Mouse (Mus musculus) forebrain, embryonic 11.5 days (tissue): ENCODE results near the gene Lin28b. TPM values are rescaled to one million over a fixed set of nuclear protein-coding genes. Genes with fewer than 3 reads are reported as not detected.

Source experiments
- ATAC-seq: fragments of 200-750 bp; cut with Nextera tagmentation; replicated peaks from 2 replicates; pipeline ENCODE4 v1.8.0; 2017; ENCODE audit warnings: moderate TSS enrichment; ENCODE audit not compliant: low FRiP score
- DNase-seq: peaks from one replicate; pipeline ENCODE4 v3.0.0-alpha.2; 2017; ENCODE audit warnings: low spot score
- H3K27ac ChIP-seq: fragments of 300-500 bp; sonication (generic); 2 replicates; pipeline ENCODE4 v1.5.1; 2014; ENCODE audit warnings: low read depth, low read length
- H3K27me3 ChIP-seq: fragments of 300-500 bp; sonication (generic); 2 replicates; pipeline ENCODE4 v1.6.1; 2014; ENCODE audit warnings: mild to moderate bottlenecking, low read length, mixed read lengths; ENCODE audit not compliant: control insufficient read depth, insufficient read depth
- H3K36me3 ChIP-seq: fragments of 300-500 bp; sonication (generic); 2 replicates; pipeline ENCODE4 v1.6.1; 2014; ENCODE audit warnings: mild to moderate bottlenecking, low read length, moderate library complexity, mixed read lengths; ENCODE audit not compliant: control insufficient read depth, insufficient read depth
- H3K4me1 ChIP-seq: fragments of 300-500 bp; sonication (generic); replicated peaks from 2 replicates; pipeline ENCODE4 v1.6.1; 2014; ENCODE audit warnings: low read length, mixed read lengths; ENCODE audit not compliant: control insufficient read depth, insufficient read depth
- H3K4me2 ChIP-seq: fragments of 300-500 bp; sonication (generic); 2 replicates; pipeline ENCODE4 v1.6.1; 2014; ENCODE audit warnings: low read depth, mild to moderate bottlenecking, low read length, moderate library complexity, mixed read lengths; ENCODE audit not compliant: severe bottlenecking
- H3K4me3 ChIP-seq: fragments of 300-500 bp; sonication (generic); 2 replicates; pipeline ENCODE4 v1.5.1; 2014; ENCODE audit warnings: low read depth, low read length
- H3K9ac ChIP-seq: fragments of 300-500 bp; sonication (generic); 2 replicates; pipeline ENCODE4 v1.6.1; 2014; ENCODE audit warnings: low read length
- H3K9me3 ChIP-seq: fragments of 300-500 bp; sonication (generic); 2 replicates; pipeline ENCODE4 v1.6.1; 2016; ENCODE audit warnings: low read length, mixed read lengths; ENCODE audit not compliant: control insufficient read depth
- WGBS: fragments of 180-500 bp; shearing (Covaris S2); extraction: QIAGEN DNeasy Blood & Tissue Kit; methylation state at CpG from one replicate; pipeline ENCODE4 v1.1.7; 2014; 5-methylcytosine and 5-hydroxymethylcytosine counted together
- polyA plus RNA-seq: library from polyadenylated mRNA; unstranded; fragments of >200 nt; fragmentation: Nextera tagmentation; extraction: Ambion mirVana; gene quantifications from 2 replicates; pipeline ENCODE4 v1.2.1, GENCODE M21; 2014

The Lin28b gene
- polyA plus RNA-seq, 1 experiment from 2014 or later, result 27.6 TPM

- DNase-seq, result no peak
- H3K9ac ChIP-seq, result no peak overlapping the region
- 90% methylated on average over 1 of the region's 1 CpGs for WGBS
- H3K36me3 ChIP-seq, result no peaks in the 10 kb centered on the region
- no peaks in the 10 kb centered on the region for H3K27me3 ChIP-seq
- no peaks in the 10 kb centered on the region for H3K9me3 ChIP-seq
- ATAC-seq, result no peak
- no peak overlapping the region for H3K4me2 ChIP-seq
- no peak overlapping the region for H3K4me3 ChIP-seq
- no peaks in the 10 kb centered on the region for H3K4me1 ChIP-seq
- H3K27ac ChIP-seq, result no peak overlapping the region
These were observed 88.0 kb downstream of the Lin28b start for GRCm38 (mm10) chr10:45398211-45398610.

GRCm38 (mm10) chr10:45382637-45382958 lies 103.6 kb downstream of the Lin28b start:
- WGBS, result 54% methylated on average over 3 of the region's 3 CpGs
- Histone ChIP-seq H3K4me2 (no peak overlapping the region), H3K27ac (no peak overlapping the region), H3K4me3 (no peak overlapping the region), H3K9me3 (no peaks in the 10 kb centered on the region), H3K4me1 (no peaks in the 10 kb centered on the region), H3K36me3 (peaks cover 2% of the 10 kb centered on the region; the same call in 1 of the 2 replicates), H3K27me3 (no peaks in the 10 kb centered on the region), H3K9ac (no peak overlapping the region)
- ATAC-seq (no peak; the same call in 1 of the 2 replicates), DNase-seq (no peak)

DNA sequence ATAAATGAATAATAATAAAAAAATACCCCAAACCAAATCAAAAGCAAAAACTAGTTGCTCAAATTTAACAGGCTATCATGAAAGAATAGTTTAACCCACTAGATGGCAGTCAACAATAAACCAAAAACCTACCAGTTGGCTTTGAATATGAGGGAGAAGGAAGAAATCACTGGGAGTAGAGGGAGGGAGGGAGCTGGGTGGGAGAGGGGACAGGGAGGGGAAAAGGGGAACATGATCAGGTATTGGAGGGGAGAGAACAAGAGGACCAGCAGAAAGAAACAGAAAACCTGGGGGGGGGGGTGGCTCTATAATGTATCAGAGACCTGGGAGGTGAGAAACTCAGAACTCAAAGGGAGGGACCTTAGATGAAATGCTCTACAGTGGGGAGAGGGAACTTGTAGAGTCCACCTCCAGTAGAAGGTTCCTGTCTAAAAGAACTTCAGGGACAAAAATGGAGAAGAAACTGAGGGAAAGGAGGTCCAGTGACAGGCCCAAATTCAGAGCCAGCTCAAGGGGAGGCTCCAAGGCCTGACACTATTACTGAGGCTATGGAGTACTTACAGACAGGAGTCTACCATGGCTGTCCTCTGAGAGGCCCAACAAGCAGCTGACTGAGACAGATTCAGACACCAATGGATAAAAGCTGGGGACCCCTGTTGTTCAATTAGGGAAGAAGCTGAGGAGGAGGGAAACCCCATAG lies 104.1 kb downstream of the Lin28b start:
- DNase-seq, result no peak
- no peak overlapping the region for H3K27ac ChIP-seq
- no peak overlapping the region for H3K9ac ChIP-seq
- ATAC-seq, result no peak
- peaks cover 2% of the 10 kb centered on the region; the same call in 1 of the 2 replicates for H3K36me3 ChIP-seq
- H3K9me3 ChIP-seq, result no peaks in the 10 kb centered on the region
- H3K4me1 ChIP-seq, result no peaks in the 10 kb centered on the region
- no peaks in the 10 kb centered on the region for H3K27me3 ChIP-seq
- H3K4me2 ChIP-seq, result no peak overlapping the region
- no peak overlapping the region for H3K4me3 ChIP-seq

- ATAC-seq, result no peak
- Histone ChIP-seq H3K9me3 (no peaks in the 10 kb centered on the region), H3K4me2 (no peak overlapping the region), H3K27me3 (no peaks in the 10 kb centered on the region), H3K36me3 (peaks cover 2% of the 10 kb centered on the region; the same call in 1 of the 2 replicates), H3K27ac (no peak overlapping the region), H3K9ac (no peak overlapping the region), H3K4me1 (no peaks in the 10 kb centered on the region), H3K4me3 (no peak overlapping the region)
- WGBS, result 93% methylated on average over 3 of the region's 3 CpGs
- DNase-seq, result no peak
These were observed 107.9 kb downstream of the Lin28b start for GRCm38 (mm10) chr10:45378269-45378668.

DNA sequence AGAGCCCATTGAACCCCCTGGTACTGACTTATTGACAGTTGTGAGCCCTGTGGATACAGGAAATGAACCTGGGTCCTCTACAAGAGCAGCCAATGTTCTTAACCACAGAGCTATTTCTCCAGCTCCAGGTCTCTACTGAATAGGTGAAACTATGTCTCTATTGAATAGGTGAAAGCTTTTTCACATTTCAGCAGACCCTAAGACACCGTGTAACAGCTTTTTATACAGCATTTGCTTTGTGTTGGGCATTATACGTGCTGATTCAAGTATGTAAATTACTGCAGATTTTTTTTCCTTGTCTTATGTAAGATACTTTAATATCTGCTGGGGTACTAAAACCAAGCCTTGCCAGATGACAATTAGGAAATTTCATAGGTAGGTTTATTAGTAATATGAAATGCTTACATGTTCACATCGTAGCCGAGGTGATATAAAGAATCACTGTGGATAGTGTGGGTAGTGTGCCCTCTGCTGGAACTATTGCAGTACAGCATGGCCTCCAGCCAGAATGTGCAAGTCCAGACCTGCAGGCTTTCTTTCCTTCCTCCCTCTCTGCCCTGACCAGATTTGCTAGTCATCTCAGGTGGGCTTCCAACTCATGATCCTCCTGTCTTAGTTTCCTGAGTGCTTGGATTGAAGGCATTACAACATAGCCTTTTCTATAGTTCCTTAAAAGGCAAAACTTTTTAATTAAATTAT lies 113.1 kb downstream of the Lin28b start:
- DNase-seq (peak; percentile 79), ATAC-seq (peak; percentile 65)
- Histone ChIP-seq H3K36me3 (no peaks in the 10 kb centered on the region), H3K9ac (no peak overlapping the region), H3K27me3 (no peaks in the 10 kb centered on the region), H3K4me2 (no peak overlapping the region), H3K9me3 (no peaks in the 10 kb centered on the region), H3K27ac (no peak overlapping the region), H3K4me1 (no peaks in the 10 kb centered on the region), H3K4me3 (no peak overlapping the region)
- WGBS, result 78% methylated on average over 4 of the region's 4 CpGs

GRCm38 (mm10) chr10:45370545-45370944 lies 115.7 kb downstream of the Lin28b start:
- Histone ChIP-seq H3K36me3 (no peaks in the 10 kb centered on the region), H3K27ac (no peak overlapping the region), H3K4me3 (no peak overlapping the region), H3K4me1 (no peaks in the 10 kb centered on the region), H3K4me2 (no peak overlapping the region), H3K9me3 (no peaks in the 10 kb centered on the region), H3K9ac (no peak overlapping the region), H3K27me3 (no peaks in the 10 kb centered on the region)
- no peak for ATAC-seq
- DNase-seq, result no peak
- 82% methylated on average over 2 of the region's 2 CpGs for WGBS

DNA sequence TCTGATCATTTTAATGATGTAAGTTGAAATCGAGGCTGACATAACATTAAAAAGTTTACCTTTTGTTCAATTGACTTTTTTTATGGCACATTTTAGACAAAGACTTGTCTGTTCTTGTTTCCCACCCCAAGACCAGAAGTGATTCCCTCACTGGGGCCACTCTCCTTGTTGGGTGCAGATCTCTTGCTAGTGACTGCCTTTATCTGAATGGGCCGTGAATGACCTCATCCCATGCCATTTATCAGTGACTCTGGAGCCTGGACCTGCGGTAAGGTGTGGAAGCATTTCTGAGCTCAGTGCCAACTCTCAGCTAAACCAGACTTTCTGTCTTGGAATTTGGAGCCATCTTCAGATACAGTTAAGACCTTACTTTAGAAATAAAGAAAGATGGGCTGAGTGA lies 116.6 kb downstream of the Lin28b start:
- ATAC-seq (no peak), DNase-seq (no peak)
- Histone ChIP-seq H3K27ac (no peak overlapping the region), H3K27me3 (no peaks in the 10 kb centered on the region), H3K36me3 (no peaks in the 10 kb centered on the region), H3K4me2 (no peak overlapping the region), H3K4me3 (no peak overlapping the region), H3K4me1 (no peaks in the 10 kb centered on the region), H3K9ac (no peak overlapping the region), H3K9me3 (no peaks in the 10 kb centered on the region)
- WGBS, result 90% methylated on average over 3 of the region's 3 CpGs

- Histone ChIP-seq H3K27me3 (no peaks in the 10 kb centered on the region), H3K4me2 (no peak overlapping the region), H3K36me3 (no peaks in the 10 kb centered on the region), H3K27ac (no peak overlapping the region), H3K4me3 (no peak overlapping the region), H3K9me3 (no peaks in the 10 kb centered on the region), H3K9ac (no peak overlapping the region), H3K4me1 (no peaks in the 10 kb centered on the region)
- 91% methylated on average over 17 of the region's 17 CpGs for WGBS
- no peak for DNase-seq
- ATAC-seq, result no peak
These were observed 119.0 kb downstream of the Lin28b start for GRCm38 (mm10) chr10:45366987-45367705.
